In the genomic region with DNA sequence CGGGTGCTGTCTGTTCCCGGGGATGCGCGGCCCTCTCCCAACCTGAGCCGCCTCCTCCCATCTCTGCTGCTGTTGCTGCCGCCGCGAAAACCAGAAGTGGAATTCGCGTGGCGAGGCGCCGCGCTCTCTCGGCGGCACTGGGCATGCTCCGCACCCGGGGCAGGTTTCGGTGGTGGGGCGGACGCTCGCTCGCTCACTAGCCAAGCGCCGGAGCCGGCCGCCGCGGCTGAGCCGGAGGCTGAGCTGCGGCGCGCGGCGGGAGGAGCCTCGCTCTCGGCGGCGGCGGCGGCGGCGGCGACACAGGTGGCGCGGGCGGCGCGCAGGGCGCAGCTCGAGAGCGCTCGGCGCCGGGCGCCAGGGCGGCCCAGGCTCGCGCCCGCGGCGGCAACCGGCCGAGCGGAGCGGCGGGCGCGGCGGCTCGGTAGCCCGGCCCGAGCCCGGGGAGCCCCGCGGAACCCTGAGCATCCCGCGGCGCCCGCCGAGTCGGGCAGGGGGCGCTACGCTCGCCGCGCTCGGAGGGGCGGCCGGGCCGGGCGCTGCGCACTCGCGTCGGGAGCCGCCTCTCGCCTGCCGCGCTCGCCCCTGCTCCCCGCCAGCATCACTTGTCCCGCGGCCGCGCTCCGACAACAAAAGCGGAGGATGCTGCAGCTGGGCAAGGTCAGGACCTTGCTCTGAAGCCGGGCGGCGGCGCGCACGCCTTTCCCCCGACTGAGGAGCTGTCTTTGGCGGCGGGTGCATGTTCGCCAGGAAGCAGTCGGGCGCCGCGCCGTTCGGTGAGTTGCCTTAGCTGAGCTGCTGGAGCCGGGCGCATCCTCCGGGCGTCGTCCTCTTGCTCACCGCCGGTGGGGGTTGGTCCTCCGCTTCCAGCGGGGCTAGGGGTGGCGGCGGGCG, we compare ENCODE assay signal across 8 mouse cellular contexts. TPM values are rescaled to one million over a fixed set of nuclear protein-coding genes. Genes with fewer than 3 reads are reported as not detected.
DNase-seq lines count a peak whose midpoint lies in the region; ATAC-seq and TF ChIP-seq lines count a peak whose summit lies in the region.

A gene (plus strand): TSS at position 203 of the 891 bp plus-strand sequence.

- ATAC-seq in embryonic facial prominence, embryonic 11.5 days (replicated peaks; ENCODE audit: insufficient number of reproducible peaks, low FRiP score, low TSS enrichment, low read depth): peak; percentile 81
- no peak for ATAC-seq in liver, embryonic 16.5 days (ENCODE audit: low read depth)

- H3K27me3 ChIP-seq in embryonic facial prominence, embryonic 11.5 days (ENCODE audit: control insufficient read depth, insufficient read depth, low read length): peaks cover 2% of the 10 kb centered on the region; the same call in 1 of the 2 replicates
- peaks cover 38% of the 10 kb centered on the region for H3K27me3 ChIP-seq in liver, embryonic 16.5 days (ENCODE audit: control insufficient read depth, insufficient read depth, low read depth, low read length)

- intact Hi-C loops in heart, postnatal 14 days (cut with DNase I): no loop called here

- peak within 1 kb of the TSS; percentile 67 for H3K4me3 ChIP-seq in embryonic facial prominence, embryonic 11.5 days (ENCODE audit: low read depth, low read length)
- H3K4me3 ChIP-seq in layer of hippocampus, adult 2 months: peak within 1 kb of the TSS; percentile 73
- peak within 1 kb of the TSS; percentile 50 for H3K4me3 ChIP-seq in liver, embryonic 16.5 days (ENCODE audit: low read depth, low read length)

- H3K27ac ChIP-seq in embryonic facial prominence, embryonic 11.5 days (replicated peaks; ENCODE audit: low read depth, low read length): peak within 1 kb of the TSS; percentile 56
- H3K27ac ChIP-seq in layer of hippocampus, adult 2 months: peak within 1 kb of the TSS; percentile 97
- no peak within 1 kb of the TSS for H3K27ac ChIP-seq in liver, embryonic 16.5 days (ENCODE audit: low read length)

- H3K4me1 ChIP-seq in embryonic facial prominence, embryonic 11.5 days (ENCODE audit: control insufficient read depth, insufficient read depth, low read length): no peaks in the 10 kb centered on the region
- H3K4me1 ChIP-seq in liver, embryonic 16.5 days (ENCODE audit: control insufficient read depth, low read depth, low read length): no peaks in the 10 kb centered on the region

- H3K9ac ChIP-seq in embryonic facial prominence, embryonic 11.5 days (replicated peaks; ENCODE audit: low read length): peak within 1 kb of the TSS; percentile 70
- H3K9ac ChIP-seq in liver, embryonic 16.5 days (ENCODE audit: low read depth, low read length): no peak within 1 kb of the TSS

- TF ChIP-seq CTCF in layer of hippocampus, adult 2 months (conservative IDR thresholded peaks at IDR 0.05): no peak; the same call in 1 of the 2 replicates

- WGBS in embryonic facial prominence, embryonic 11.5 days: under 1% methylated on average over 83 of the region's 136 CpGs
- under 1% methylated on average over 78 of the region's 136 CpGs for WGBS in liver, embryonic 16.5 days (ENCODE audit: insufficient replicate concordance)

- no peaks in the 10 kb centered on the region for H3K9me3 ChIP-seq in embryonic facial prominence, embryonic 11.5 days (replicated peaks; ENCODE audit: control insufficient read depth, low read length)
- H3K9me3 ChIP-seq in liver, embryonic 16.5 days (replicated peaks; ENCODE audit: control insufficient read depth, low read length): no peaks in the 10 kb centered on the region

- H3K36me3 ChIP-seq in embryonic facial prominence, embryonic 11.5 days (replicated peaks; ENCODE audit: control insufficient read depth, insufficient read depth, low read depth, low read length): no peaks in the 10 kb centered on the region
- H3K36me3 ChIP-seq in liver, embryonic 16.5 days (ENCODE audit: control insufficient read depth, insufficient read depth): no peaks in the 10 kb centered on the region

- H3K4me2 ChIP-seq in embryonic facial prominence, embryonic 11.5 days (ENCODE audit: low read depth, low read length): peak within 1 kb of the TSS; percentile 91
- peak within 1 kb of the TSS; percentile 59 for H3K4me2 ChIP-seq in liver, embryonic 16.5 days (ENCODE audit: low read depth, low read length)

- DNase-seq in ovary, postnatal 10 days (ENCODE audit: low spot score): peak; percentile 7
- DNase-seq in ovary, adult 18-20 months (ENCODE audit: low spot score): no peak
- DNase-seq in embryonic facial prominence, embryonic 11.5 days (ENCODE audit: low spot score): peak; percentile 84
- DNase-seq in heart, postnatal 14 days: peak; percentile 12 to 20
- peak; percentile 86 to 87 for DNase-seq in layer of hippocampus, adult 2 months (ENCODE audit: low spot score in 2 of 2)
- DNase-seq in ovary, postnatal 14 days (ENCODE audit: low spot score): peak; percentile 19
- peak; percentile 49 to 65 for DNase-seq in urinary bladder, postnatal 36 days (ENCODE audit: low spot score in 2 of 2)

RNA-seq across cellular contexts. Expression of the gene that starts here (rescaled TPM):
- 9.6 and 12.4 TPM in 2 replicates for polyA plus RNA-seq in embryonic facial prominence, embryonic 11.5 days (2014; fragmentation: Nextera tagmentation; extraction: Ambion mirVana)
- total RNA-seq in heart, postnatal 14 days (2021): under 1 TPM; 0.17 to 0.22 TPM
- 100 to 1,000 TPM; 223 to 229 TPM for total RNA-seq in layer of hippocampus, adult 2 months (2021)
- 0.15 and 0.28 TPM in 2 replicates for polyA plus RNA-seq in liver, embryonic 16.5 days (2015; fragmentation: Nextera tagmentation; extraction: Ambion mirVana)

Comparison
In these comparisons a context has a peak if more than half of its experiments do, and no peak if none do; other contexts are left out.
1. RNA of the gene that starts here (total RNA-seq): 223 to 229 TPM in layer of hippocampus, adult 2 months; 0.17 to 0.22 TPM in heart, postnatal 14 days; every median in the first group is over 100 times any median in the second.
2. Peak in DNase-seq in heart, postnatal 14 days; RNA of the gene not detected or under 1 TPM.
3. Peak in every context shown above with its lines, with median percentiles within 50 percentile points of each other: H3K4me3 ChIP-seq.